Mouse (Mus musculus): ENCODE measurements around the gene Epha3.

The Epha3 gene

DNA sequence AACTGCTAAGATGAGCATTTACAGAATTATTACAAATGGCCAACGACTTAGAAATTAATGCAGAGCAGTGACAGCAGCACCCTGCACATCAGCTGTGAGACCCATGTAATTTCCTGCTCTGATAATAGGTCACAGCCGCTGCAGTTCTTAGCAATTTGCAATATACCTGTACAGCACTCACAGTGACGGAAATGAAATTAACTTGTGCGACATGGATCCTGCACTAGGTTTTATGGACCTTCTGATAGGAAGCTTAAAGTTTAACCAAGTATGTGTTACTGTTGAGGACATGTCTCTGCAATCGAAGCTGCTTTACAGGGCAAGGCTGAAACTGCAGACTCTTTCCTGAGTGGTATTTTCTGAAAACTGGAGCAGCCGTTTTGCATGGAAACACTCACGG, 80.4 kb downstream of the Epha3 start:
- no peak for DNase-seq (ENCODE audit: low read depth, low spot score)

DNA sequence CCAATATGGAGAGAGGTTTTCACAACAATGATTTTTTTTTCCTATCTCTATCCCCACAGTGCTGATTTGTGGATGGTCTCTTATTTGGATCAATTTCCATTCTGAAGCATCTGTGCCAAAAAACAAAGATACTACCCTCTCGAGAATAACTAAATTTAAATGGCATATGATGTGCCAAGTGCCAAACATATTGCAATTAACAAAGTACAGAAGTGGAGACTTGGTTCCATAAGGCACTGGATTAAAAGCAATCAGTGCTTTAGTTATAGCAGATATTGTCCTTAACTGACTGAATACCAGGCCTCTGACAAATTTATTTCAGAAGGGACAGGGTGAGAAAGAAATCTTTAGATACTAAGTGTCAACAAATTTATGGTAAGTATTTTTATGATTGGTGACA, 81.9 kb downstream of the Epha3 start:
- DNase-seq (ENCODE audit: low read depth, low spot score), result no peak

DNA sequence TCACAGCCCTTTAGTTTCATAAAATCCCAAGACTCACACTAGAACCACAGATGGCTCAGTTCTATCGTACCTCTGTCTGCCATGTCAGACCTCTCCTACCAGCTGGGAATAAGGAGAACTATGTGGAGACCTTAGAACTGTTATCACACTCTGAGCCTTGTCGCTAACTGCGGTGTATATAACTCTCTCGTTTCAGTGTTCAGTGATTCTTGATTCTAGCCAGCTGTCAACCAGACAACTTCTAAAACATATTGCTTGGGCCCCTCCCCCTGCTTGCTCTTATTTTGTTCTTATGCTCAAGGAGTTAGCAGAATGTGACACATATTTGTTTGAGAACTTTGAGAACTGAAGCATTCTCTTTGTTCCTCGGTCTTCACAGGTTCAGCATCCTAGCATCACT, 83.8 kb downstream of the Epha3 start:
- DNase-seq (ENCODE audit: low read depth, low spot score), result no peak

DNA sequence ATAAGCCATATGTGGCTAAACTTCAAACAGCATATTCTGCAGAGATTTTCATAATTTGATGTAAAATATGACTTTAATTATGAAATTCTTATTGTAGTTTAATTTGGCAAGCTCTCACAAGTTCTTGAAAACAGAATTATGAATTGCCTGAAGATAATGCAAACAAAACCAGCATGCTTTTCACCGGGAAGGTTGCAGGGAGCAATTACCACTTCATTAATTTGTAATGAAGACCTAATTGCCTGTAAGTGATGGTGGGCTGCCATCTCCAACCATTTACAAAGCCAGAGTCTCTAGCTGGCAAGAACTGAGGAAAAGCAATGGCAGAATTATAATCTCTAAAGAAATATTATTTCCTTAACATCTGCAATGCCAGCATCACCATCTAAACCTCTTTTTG, 86.2 kb downstream of the Epha3 start:
- DNase-seq (ENCODE audit: low read depth, low spot score), result no peak

DNA sequence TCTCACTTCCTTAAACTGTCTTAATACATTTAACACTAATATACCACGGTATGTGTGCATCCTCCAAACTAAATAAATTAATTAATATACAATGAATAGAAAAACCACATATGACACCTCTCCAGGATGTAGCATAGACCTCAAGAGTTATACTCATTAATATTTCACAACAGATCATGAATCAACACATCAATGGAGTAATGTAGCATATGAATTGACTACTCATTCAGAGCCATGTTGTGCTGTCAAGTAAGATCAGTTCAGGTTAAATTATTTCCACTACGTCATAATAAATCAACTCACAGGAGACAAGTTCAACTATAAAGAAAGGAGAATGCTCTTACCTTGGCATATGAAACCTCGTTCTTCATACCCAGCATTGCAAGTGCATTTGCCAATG, 91.4 kb downstream of the Epha3 start:
- DNase-seq (ENCODE audit: low read depth, low spot score), result no peak

GRCm38 (mm10) chr16:63767589-63767988, 96.4 kb downstream of the Epha3 start:
- DNase-seq (ENCODE audit: low read depth, low spot score), result no peak

GRCm38 (mm10) chr16:63761177-63761576, 102.8 kb downstream of the Epha3 start:
- DNase-seq (ENCODE audit: low read depth, low spot score), result no peak

- DNase-seq (ENCODE audit: low read depth, low spot score), result no peak
Measured at GRCm38 (mm10) chr16:63760112-63760511, 103.9 kb downstream of the Epha3 start.

GRCm38 (mm10) chr16:63753052-63753451, 110.9 kb downstream of the Epha3 start:
- DNase-seq (ENCODE audit: low read depth, low spot score), result peak; percentile 53

GRCm38 (mm10) chr16:63747817-63748216, 116.2 kb downstream of the Epha3 start:
- no peak for DNase-seq (ENCODE audit: low read depth, low spot score)

DNA sequence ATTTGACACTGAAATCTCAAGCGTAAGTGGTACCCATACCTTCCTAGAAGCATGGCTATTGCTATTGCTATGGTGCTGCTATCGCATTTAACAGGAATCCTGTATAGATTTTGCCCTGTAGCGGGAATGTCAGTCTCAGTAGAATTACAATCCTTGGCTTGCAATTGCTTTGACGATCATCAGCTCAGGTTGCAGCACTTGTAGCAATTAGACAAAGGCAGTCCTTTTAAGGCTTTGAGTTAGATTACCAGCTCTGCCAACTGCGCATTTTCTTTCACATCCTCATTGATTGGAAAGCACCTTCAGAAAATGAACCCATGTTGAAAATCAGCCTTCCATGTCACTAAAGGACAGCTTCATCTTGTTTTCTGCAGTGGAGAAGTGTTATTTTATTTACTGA, 118.5 kb downstream of the Epha3 start:
- no peak for DNase-seq (ENCODE audit: low read depth, low spot score)

GRCm38 (mm10) chr16:63743208-63743854, 120.6 kb downstream of the Epha3 start:
- DNase-seq (ENCODE audit: low read depth, low spot score), result no peak

GRCm38 (mm10) chr16:63719235-63719634, 144.7 kb downstream of the Epha3 start:
- DNase-seq (ENCODE audit: low read depth, low spot score), result no peak

- no peak for DNase-seq (ENCODE audit: low read depth, low spot score)
Measured at GRCm38 (mm10) chr16:63717317-63717716, 146.7 kb downstream of the Epha3 start.

DNA sequence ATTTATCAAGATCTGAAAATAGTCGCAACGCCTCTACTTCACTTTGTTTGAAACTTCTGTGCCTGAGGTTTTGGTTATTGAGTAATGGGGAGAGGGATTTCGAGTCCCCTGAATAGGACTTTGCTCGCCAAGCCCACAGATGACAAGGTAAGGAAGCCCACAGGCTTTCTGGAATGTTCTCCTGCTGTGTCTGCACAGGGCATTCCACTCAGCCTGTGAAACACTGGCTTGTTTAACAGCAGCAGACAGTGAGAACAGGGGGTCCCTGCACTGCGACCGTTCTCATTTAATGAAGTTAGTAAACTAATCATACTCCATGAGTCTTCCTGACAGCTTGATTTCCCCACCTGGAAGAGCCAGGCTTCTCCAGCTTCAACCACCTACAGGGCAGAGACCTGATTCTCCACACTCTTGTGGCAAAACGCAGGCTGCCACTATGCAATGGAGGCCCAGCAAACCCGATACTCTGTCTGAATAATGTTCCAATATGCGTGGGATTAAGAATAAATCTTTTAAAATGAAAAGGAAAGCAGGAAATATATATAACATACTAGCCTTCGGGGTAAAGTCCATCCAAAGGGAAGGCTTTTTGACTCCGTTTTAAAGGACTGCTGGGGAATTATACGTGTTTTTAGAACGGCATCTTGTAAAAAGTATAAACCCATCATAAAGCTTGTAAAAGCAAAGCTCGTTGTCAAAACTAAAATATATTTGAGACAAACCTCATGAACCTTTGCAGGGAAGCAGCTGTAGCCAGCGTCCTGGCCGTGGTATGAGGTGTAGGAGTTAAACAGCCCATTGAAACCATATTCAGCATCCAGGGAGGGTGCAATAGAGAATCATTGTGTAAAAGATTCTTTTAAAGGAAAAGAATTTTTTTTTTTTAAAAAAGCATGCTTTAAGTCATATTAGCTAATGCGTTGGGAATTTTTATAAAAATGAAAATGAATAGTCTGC, 156.8 kb downstream of the Epha3 start:
- no peak for DNase-seq (ENCODE audit: low read depth, low spot score)

DNA sequence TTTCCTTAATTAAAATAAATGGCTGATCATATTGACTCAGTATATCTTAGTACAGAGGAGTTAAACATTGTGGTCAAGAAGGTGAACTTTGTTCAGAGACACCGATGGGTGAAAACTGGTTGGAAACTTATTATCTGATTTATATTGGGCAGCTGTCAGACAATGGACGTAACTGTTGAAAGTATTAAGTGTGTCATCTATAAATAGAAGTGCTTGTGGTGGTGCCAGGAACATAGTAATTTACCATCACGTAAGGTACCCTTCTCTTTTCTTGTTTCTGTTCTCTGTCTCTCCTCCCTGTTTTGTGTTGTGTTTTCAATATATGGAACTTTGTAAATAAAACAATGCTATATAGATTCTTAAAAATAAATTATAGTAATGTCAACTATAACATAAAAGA, 174.6 kb downstream of the Epha3 start:
- DNase-seq (ENCODE audit: low read depth, low spot score), result no peak

- DNase-seq (ENCODE audit: low read depth, low spot score), result no peak
Measured at GRCm38 (mm10) chr16:63684211-63684610, 179.8 kb downstream of the Epha3 start.

- no peak for DNase-seq (ENCODE audit: low read depth, low spot score)
Measured at GRCm38 (mm10) chr16:63674426-63674825, 189.5 kb downstream of the Epha3 start.

DNA sequence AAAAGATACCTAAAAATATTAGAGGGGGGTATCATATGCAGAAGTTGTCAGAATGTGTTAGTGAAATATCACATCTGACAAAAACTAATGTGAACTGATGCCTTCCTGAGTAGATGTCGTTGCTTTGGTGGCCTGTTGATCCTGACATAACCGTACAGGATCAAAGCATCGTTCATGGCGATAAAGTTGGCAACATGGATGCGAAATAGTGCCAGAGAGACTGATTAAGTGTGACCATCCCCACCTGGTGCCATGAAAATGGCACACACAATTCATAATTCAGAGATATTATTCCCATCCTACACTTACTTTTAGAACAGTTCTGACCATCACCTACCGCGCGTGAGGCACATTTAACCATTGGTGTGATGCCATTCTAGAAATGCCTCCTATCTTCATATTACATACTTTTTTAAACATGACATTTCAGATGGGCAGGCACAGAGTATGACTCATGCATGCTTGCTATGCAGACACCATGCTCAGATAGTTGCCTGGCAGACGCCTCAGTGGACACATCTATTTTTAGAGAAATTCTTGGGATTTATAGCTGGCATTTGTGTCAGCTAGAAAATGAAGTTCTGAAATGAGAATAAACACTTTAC, 190.6 kb downstream of the Epha3 start:
- DNase-seq (ENCODE audit: low read depth, low spot score), result no peak

- no peak for DNase-seq (ENCODE audit: low read depth, low spot score)
Measured at GRCm38 (mm10) chr16:63665897-63666464, 198.0 kb downstream of the Epha3 start.

DNA sequence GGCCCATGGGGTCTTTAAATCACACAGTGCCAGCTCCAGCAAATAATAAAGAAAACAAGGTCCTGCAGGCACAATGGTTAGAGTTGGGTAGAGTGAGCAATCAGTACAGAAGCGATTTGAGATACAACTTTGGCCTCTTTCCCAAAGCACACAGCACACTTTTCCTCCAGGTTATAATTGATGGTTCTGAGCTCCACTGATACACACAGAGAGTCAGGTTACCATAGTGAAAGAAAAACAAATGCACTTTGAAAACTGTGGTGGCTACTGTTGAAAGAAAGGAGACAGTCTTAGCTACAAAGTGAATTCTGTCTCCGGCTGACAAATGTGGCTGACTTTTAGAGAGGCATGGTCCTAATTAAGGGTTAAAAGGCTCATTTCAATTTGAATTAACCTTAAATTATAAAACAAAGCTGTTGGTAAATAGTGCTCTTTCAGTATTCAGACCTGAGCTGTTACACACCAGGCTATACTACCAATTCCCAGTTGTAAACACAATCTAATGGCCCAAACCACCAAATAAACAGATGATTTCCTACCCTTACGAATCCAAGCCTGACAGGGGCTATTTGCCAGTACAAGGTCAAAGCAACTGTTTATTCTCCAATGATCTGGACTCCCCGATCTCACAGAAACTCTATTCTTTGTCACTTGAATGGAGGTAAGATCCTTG, 205.5 kb downstream of the Epha3 start:
- no peak for DNase-seq (ENCODE audit: low read depth, low spot score)

- no peak for DNase-seq (ENCODE audit: low read depth, low spot score)
Measured at GRCm38 (mm10) chr16:63657743-63658142, 206.2 kb downstream of the Epha3 start.

Measured in ZHBTc4 (cell line).